Mouse (Mus musculus) neural tube, embryonic 14.5 days (tissue): ENCODE measurements around the gene Hist2h2bb. TPM values are rescaled to one million over a fixed set of nuclear protein-coding genes. Genes with fewer than 3 reads are reported as not detected.
"Not testable (repeated sequence)": the region's sequence is repeated elsewhere in the genome, so short reads cannot be mapped to it uniquely, and the experiment has no call there.

Experiments
- ATAC-seq: fragments of 200-750 bp; cut with Nextera tagmentation; 2 replicates; pipeline ENCODE4 v1.8.0; 2017; ENCODE audit warnings: low read depth, mild to moderate bottlenecking, moderate TSS enrichment, moderate library complexity
- H3K27ac ChIP-seq: fragments of 300-500 bp; sonication (generic); 2 replicates; pipeline ENCODE4 v1.5.1; 2014; ENCODE audit warnings: low read depth, mild to moderate bottlenecking, control low read depth, low read length, moderate library complexity, mixed read lengths
- H3K27me3 ChIP-seq: fragments of 300-500 bp; sonication (generic); 2 replicates; pipeline ENCODE4 v1.6.1; 2014; ENCODE audit warnings: low read length; ENCODE audit not compliant: control insufficient read depth, insufficient read depth
- H3K36me3 ChIP-seq: fragments of 300-500 bp; sonication (generic); 2 replicates; pipeline ENCODE4 v1.6.1; 2014; ENCODE audit warnings: low read length, mixed read lengths; ENCODE audit not compliant: control insufficient read depth, insufficient read depth
- H3K4me1 ChIP-seq: fragments of 300-500 bp; sonication (generic); 2 replicates; pipeline ENCODE4 v1.6.1; 2014; ENCODE audit warnings: low read length; ENCODE audit not compliant: control insufficient read depth, insufficient read depth
- H3K4me2 ChIP-seq: fragments of 300-500 bp; sonication (generic); 2 replicates; pipeline ENCODE4 v1.6.1; 2014; ENCODE audit warnings: mild to moderate bottlenecking, low read depth, low read length, control low read depth
- H3K4me3 ChIP-seq: fragments of 300-500 bp; sonication (generic); 2 replicates; pipeline ENCODE4 v1.5.1; 2014; ENCODE audit warnings: low read depth, low read length, control low read depth, mixed read lengths
- H3K9ac ChIP-seq: fragments of 300-500 bp; sonication (generic); replicated peaks from 2 replicates; pipeline ENCODE4 v1.6.1; 2014; ENCODE audit warnings: low read depth, mild to moderate bottlenecking, control low read depth, low read length, mixed read lengths
- H3K9me3 ChIP-seq: fragments of 300-500 bp; sonication (generic); 2 replicates; pipeline ENCODE4 v1.6.1; 2016; ENCODE audit warnings: low read length; ENCODE audit not compliant: control insufficient read depth
- WGBS: fragments of 180-500 bp; shearing (Covaris S2); extraction: QIAGEN DNeasy Blood & Tissue Kit; methylation state at CpG from one replicate; pipeline ENCODE4 v1.1.7; 2014; 5-methylcytosine and 5-hydroxymethylcytosine counted together
- polyA plus RNA-seq: library from polyadenylated mRNA; unstranded; fragments of >200 nt; fragmentation: Nextera tagmentation; extraction: Ambion mirVana; gene quantifications from 2 replicates; pipeline ENCODE4 v1.2.1, GENCODE M21; 2014

Hist2h2bb gene
- polyA plus RNA-seq, 1 experiment from 2014 or later = 2.0 TPM

GRCm38 (mm10) chr3:96287334-96287733 is 17.8 kb downstream of the Hist2h2bb start:
- H3K27ac ChIP-seq, H3K4me3 ChIP-seq, H3K9me3 ChIP-seq, ATAC-seq, H3K4me1 ChIP-seq, H3K27me3 ChIP-seq, H3K36me3 ChIP-seq, H3K4me2 ChIP-seq, H3K9ac ChIP-seq: not testable (repeated sequence)
- WGBS = 93% methylated on average over 11 of the region's 11 CpGs

DNA sequence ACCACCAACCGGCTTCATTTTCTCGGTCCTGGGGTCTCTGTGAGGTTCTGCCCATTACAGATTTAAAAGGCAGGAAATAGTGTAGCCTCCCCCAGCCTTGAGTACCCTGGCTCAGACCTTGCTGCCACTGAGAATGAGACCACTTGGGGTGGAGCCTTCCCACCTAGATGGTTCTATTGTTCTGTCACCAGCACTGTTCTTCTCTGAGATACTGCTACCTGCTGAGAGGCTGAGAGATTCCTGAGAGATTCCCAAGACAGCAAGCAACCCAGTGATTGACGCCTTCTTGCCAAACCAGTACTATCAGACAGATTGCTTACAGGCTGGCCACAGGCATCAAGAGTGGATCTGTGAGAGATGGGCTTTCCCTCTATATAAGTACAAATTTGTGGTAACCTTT is 19.6 kb downstream of the Hist2h2bb start:
- Histone ChIP-seq H3K27ac (no peak overlapping the region), H3K4me1 (no peaks in the 10 kb centered on the region), H3K9ac (no peak overlapping the region), H3K4me3 (no peak overlapping the region), H3K4me2 (no peak overlapping the region), H3K9me3 (no peaks in the 10 kb centered on the region), H3K36me3 (no peaks in the 10 kb centered on the region), H3K27me3 (no peaks in the 10 kb centered on the region)
- WGBS = 83% methylated on average over 3 of the region's 3 CpGs
- ATAC-seq = no peak

DNA sequence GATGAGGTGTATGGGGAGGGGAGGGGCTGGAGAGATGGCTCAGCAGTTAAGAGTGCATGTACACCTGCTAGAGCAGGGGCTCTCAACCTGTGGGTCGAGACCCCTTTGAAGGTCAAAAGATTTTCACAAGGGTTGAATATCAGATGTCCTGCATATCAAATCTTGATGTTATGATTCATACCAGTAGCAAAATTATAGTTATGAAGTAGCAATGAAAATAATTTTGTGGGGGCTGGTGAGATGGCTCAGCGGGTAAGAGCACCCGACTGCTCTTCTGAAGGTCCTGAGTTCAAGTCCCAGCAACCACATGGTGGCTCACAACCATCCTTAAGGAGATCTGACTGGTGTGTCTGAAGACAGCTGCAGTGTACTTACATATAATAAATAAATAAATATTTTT is 21.2 kb downstream of the Hist2h2bb start:
- WGBS = 95% methylated on average over 3 of the region's 3 CpGs
- not testable (repeated sequence) for H3K4me1 ChIP-seq, H3K9me3 ChIP-seq, H3K4me2 ChIP-seq, H3K27ac ChIP-seq, H3K36me3 ChIP-seq, ATAC-seq, H3K9ac ChIP-seq, H3K4me3 ChIP-seq, H3K27me3 ChIP-seq

- Histone ChIP-seq H3K36me3 (no peaks in the 10 kb centered on the region), H3K4me3 (no peak overlapping the region), H3K9ac (no peak overlapping the region), H3K27ac (no peak overlapping the region), H3K9me3 (no peaks in the 10 kb centered on the region), H3K27me3 (no peaks in the 10 kb centered on the region), H3K4me1 (no peaks in the 10 kb centered on the region), H3K4me2 (no peak overlapping the region)
- no peak for ATAC-seq
- WGBS = 60% methylated on average over 6 of the region's 6 CpGs
These were observed 23.1 kb downstream of the Hist2h2bb start for GRCm38 (mm10) chr3:96292641-96293040.

DNA sequence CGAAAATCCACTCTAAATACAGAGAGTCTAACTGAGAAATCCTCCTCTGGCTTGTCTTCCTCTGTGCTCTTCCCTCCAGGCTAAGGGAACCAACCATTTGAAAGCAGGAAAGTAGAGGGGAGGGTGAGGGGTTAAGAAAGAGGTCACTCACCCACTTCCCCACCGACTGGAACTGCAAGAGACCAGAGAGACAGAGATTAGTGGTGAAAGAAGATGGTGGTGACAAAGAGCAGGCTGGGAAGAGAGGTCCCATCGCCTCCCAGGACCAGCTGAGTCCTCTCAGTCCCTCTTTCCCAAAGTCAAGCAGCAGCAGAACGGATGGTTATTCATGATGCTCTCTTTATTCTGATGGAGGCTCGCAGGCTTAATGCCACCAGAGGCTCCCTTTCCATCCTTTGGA is 23.8 kb downstream of the Hist2h2bb start:
- WGBS = 50% methylated on average over 5 of the region's 5 CpGs
- ATAC-seq = no peak

DNA sequence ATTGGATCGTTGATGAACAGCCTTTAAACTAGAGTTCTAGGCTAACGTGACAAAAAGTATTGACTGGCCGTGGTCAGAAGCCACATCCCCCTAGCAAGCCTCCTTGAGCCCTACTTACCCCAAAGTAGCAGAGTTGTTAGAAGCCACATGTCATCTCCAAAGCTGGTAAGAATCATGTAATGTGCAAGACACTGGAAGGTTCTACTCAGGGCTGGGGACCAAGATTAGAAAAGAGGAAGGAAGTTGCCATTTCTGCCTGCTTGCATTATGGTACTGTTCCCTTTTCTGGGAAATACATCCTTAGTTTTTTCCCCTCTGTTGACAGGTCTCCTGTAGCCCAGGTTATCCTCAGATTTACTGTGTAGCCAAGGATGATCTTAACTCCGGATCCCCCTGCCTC is 24.2 kb downstream of the Hist2h2bb start, which contains the start of gene Fcgr1:
Fcgr1 (minus strand) TSS at position 183 of the 400 bp plus-strand sequence.
- 81% methylated on average over 4 of the region's 4 CpGs for WGBS

More for the DNA sequence above, 23.8 kb downstream of the Hist2h2bb start:
- H3K27ac ChIP-seq = no peak overlapping the region
- no peaks in the 10 kb centered on the region for H3K27me3 ChIP-seq
- no peak overlapping the region for H3K4me2 ChIP-seq
- no peaks in the 10 kb centered on the region for H3K9me3 ChIP-seq
- H3K4me1 ChIP-seq = no peaks in the 10 kb centered on the region
- H3K4me3 ChIP-seq = no peak overlapping the region
- no peaks in the 10 kb centered on the region for H3K36me3 ChIP-seq
- no peak overlapping the region for H3K9ac ChIP-seq

GRCm38 (mm10) chr3:96298360-96298759 is 28.8 kb downstream of the Hist2h2bb start:
- no peaks in the 10 kb centered on the region for H3K27me3 ChIP-seq
- ATAC-seq = no peak
- 94% methylated on average over 4 of the region's 4 CpGs for WGBS
- no peaks in the 10 kb centered on the region for H3K4me1 ChIP-seq
- H3K27ac ChIP-seq = no peak overlapping the region
- no peak overlapping the region for H3K4me2 ChIP-seq
- no peaks in the 10 kb centered on the region for H3K9me3 ChIP-seq
- no peak overlapping the region for H3K4me3 ChIP-seq
- H3K36me3 ChIP-seq = no peaks in the 10 kb centered on the region
- H3K9ac ChIP-seq = no peak overlapping the region

More for the DNA sequence above, 24.2 kb downstream of the Hist2h2bb start, which contains the start of gene Fcgr1:
- Histone ChIP-seq H3K9ac (no peak within 1 kb of the TSS), H3K9me3 (no peaks in the 10 kb centered on the region), H3K4me1 (no peaks in the 10 kb centered on the region), H3K4me3 (no peak within 1 kb of the TSS), H3K4me2 (no peak within 1 kb of the TSS), H3K27me3 (no peaks in the 10 kb centered on the region), H3K27ac (no peak within 1 kb of the TSS), H3K36me3 (no peaks in the 10 kb centered on the region)
- no peak for ATAC-seq

- Histone ChIP-seq H3K27ac (no peak overlapping the region), H3K27me3 (no peaks in the 10 kb centered on the region), H3K9me3 (no peaks in the 10 kb centered on the region), H3K4me3 (no peak overlapping the region), H3K4me2 (no peak overlapping the region), H3K36me3 (no peaks in the 10 kb centered on the region), H3K4me1 (no peaks in the 10 kb centered on the region), H3K9ac (no peak overlapping the region)
- WGBS = 95% methylated on average over 2 of the region's 2 CpGs
- ATAC-seq = no peak
These were observed 30.0 kb downstream of the Hist2h2bb start for GRCm38 (mm10) chr3:96299562-96299961.

GRCm38 (mm10) chr3:96300706-96301529 is 31.4 kb downstream of the Hist2h2bb start:
- WGBS = 75% methylated on average over 26 of the region's 26 CpGs

More at GRCm38 (mm10) chr3:96300706-96301529, 31.4 kb downstream of the Hist2h2bb start:
- Histone ChIP-seq H3K4me2 (no peak overlapping the region), H3K9ac (no peak overlapping the region), H3K27me3 (no peaks in the 10 kb centered on the region), H3K4me3 (no peak overlapping the region), H3K36me3 (no peaks in the 10 kb centered on the region), H3K27ac (no peak overlapping the region), H3K4me1 (no peaks in the 10 kb centered on the region), H3K9me3 (no peaks in the 10 kb centered on the region)
- no peak for ATAC-seq
